Mouse (Mus musculus): ENCODE results near the gene Ccs.
"Not testable (repeated sequence)": the region's sequence is repeated elsewhere in the genome, so short reads cannot be mapped to it uniquely, and the experiment has no call there.

Ccs gene

DNA sequence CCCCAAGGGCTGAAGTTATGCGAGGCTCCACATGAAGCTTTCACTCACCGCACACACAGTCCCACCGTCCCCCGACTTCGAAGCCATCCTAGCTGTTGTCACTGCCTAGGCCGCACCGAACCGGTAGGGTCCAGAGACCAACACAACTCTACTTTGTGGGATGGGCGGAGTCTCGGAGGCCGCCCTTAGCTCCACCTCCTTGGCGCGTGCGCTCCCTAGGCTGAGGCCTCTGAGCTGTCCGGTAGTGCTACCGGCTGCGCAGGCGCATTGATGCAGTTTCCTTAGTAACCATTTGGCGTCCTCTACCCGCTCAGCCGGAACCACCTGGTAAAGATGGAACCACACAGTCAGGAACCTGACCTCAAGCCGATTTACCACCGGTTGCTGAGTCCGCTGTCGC is at the start of gene Ccs, which contains the start of gene Ccdc87:
Gene Ccs, minus strand, starts transcription at position 184 of the 400 bp plus-strand sequence.
Gene Ccdc87, plus strand, starts transcription at position 218 of the 400 bp plus-strand sequence.
- DNase-seq (ENCODE audit: low read depth), result peak; percentile 99

- DNase-seq (ENCODE audit: low read depth), result no peak
These were observed 44.8 kb upstream of the Ccs start for GRCm38 (mm10) chr19:4883961-4884360.

GRCm38 (mm10) chr19:4879324-4879703 is 40.2 kb upstream of the Ccs start:
- no peak for DNase-seq (ENCODE audit: low read depth)

DNA sequence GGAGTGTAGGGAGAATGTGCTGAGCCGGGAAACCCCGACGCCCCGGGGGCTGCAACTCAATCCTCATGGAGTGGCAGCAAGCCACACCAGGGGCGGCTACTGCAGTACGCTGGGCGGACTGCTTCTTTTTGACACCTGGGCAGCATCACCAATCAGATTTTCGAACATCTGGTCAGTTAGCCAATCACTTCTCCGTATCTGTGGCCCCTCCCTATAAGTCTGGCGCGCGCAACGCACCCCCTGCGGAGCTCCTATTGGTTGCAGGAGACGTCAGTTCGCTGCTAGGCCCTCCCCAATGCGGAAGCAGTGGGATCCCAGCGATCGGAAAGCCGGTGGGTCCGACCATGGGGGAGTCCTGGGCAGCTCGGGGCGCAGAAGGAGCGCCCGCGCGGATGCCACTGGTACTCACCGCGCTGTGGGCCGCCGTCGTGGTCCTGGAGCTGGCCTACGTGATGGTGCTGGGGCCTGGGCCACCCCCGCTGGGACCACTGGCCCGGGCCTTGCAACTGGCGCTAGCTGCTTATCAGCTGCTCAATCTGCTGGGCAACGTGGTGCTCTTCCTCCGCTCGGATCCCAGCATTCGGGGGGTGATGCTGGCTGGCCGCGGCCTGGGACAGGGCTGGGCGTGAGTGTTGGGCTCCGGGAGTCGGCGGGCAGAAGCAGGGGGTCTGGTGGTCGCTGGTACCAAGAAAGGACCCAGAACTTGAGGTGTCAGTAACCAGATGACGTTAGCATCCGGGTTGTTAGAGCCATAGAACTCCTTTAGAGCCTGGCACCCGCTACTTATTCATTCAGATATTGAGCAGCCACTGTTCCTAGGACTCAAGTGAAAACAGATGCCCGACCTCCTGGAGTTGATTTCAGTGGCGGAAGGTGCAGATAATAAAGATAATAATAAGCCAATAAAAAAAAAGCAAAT is 39.5 kb upstream of the Ccs start, which contains the start of gene Zdhhc24:
Gene Zdhhc24, plus strand, starts transcription at position 264 of the 919 bp plus-strand sequence.
- peak; percentile 97 for DNase-seq (ENCODE audit: low read depth)

- peak; percentile 80 for DNase-seq (ENCODE audit: low read depth)
These were observed 38.7 kb upstream of the Ccs start, which contains the start of gene Actn3 for GRCm38 (mm10) chr19:4877785-4878184. Gene Actn3, minus strand, starts transcription at chr19:4877909.

GRCm38 (mm10) chr19:4876755-4877154 is 37.6 kb upstream of the Ccs start:
- no peak for DNase-seq (ENCODE audit: low read depth)

DNA sequence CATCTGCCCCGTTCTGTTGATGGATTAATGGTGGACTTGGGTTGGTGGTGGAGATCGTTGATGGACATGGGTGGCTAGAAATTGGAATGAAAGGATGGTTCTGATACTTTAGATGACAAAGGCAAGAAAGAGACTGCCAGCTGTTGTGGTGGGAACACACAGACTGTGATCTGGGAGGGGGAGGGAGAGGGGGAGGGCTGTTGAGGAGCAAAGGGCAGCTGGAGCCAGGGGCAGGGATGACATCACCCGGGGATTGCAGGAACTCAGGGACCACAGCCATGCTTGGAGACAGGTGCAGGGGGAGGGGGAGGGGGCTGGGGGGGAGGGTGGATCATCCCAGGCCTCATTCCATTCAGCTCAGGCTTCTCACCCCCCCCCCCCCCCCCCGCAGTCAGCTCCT is 37.1 kb upstream of the Ccs start:
- DNase-seq (ENCODE audit: low read depth), result no peak

GRCm38 (mm10) chr19:4874613-4875012 is 35.5 kb upstream of the Ccs start:
- DNase-seq (ENCODE audit: low read depth), result not testable (repeated sequence)

- peak; percentile 52 for DNase-seq (ENCODE audit: low read depth)
These were observed 26.0 kb upstream of the Ccs start for GRCm38 (mm10) chr19:4865147-4865546.

DNA sequence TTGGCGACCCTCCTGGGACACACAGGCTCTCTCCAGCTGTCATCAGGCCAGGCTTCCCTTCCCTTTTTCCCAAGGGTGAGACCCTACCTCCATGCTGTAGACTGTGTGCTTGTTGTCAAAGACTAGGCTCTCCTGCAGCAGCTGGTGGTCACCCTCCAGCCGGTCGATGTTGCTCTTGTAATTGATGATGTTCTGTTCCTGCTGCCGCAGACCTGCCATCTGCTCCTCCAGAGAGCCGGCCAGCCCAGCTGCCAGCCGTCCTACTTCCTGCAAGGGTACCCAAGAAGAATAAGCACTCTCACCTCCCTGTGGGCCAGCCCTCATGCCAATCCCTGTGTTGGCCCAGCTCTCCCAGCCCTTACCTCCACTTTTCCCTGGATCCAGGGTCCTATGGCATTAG is 23.9 kb upstream of the Ccs start:
- DNase-seq (ENCODE audit: low read depth), result no peak

- DNase-seq (ENCODE audit: low read depth), result peak; percentile 30
These were observed 19.9 kb upstream of the Ccs start for GRCm38 (mm10) chr19:4859081-4859480.

- no peak for DNase-seq (ENCODE audit: low read depth)
These were observed 16.8 kb upstream of the Ccs start for GRCm38 (mm10) chr19:4855951-4856350.

DNA sequence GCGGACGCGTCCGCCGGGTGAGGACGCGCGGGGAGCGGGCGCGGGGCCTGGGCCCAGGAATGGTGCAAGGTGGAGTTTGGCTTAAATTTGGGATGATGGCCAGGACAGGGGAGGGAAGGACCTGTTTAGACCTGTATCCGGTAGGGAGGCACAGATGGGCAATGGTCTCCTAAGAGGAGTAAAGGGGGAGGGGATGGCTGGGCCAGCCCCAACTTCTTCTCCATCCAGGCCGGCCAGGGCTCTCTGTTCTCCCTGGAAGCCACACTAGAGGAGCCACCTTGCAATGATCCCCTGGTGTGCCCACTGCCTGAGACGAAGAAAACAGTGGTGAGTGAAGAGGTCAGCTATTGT is 16.3 kb upstream of the Ccs start:
- no peak for DNase-seq (ENCODE audit: low read depth)

- DNase-seq (ENCODE audit: low read depth), result peak; percentile 12
These were observed 15.7 kb upstream of the Ccs start, which contains the start of gene Ctsf for GRCm38 (mm10) chr19:4854552-4855469. Gene Ctsf, plus strand, starts transcription at chr19:4855130.

GRCm38 (mm10) chr19:4850281-4850680 is 11.1 kb upstream of the Ccs start:
- no peak for DNase-seq (ENCODE audit: low read depth)

GRCm38 (mm10) chr19:4849800-4850199 is 10.7 kb upstream of the Ccs start:
- DNase-seq (ENCODE audit: low read depth), result no peak

DNA sequence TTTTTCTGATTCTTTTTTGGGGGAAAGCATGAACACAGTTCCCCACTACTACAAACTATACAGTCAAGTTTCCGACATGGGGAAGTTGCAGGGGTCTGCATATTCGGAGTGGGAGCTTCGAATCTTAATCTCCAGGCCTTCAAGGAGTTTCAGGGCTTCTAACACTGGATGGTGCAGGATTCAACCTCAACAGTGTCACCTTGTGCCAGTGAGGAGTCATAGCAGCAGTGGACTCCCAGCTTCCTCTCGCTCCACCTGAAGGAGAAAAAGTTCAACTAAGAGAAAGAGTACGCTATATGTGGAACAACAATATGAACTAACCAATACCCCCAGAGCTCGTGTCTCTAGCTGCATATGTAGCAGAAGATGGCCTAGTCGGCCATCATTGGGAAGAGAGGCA is 8.4 kb upstream of the Ccs start:
- DNase-seq (ENCODE audit: low read depth), result peak; percentile 74

DNA sequence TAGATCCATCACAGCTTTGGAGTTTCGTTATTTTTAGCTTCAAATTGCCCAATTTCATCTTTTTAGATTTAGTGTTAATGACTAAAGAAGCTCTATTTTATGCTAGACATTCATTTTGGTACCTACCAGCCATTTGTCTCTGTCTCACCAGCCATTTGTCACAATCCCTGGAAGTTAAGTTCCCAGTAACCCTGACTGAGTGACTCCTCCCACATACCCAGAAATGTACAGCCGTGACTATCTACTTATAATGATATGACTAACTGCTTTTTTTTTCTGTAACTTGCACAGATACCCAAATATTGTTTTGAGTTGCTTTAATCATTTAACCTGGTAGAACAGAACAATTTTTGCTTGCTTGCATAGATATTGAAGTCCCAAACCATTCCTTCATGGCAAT is 6.7 kb upstream of the Ccs start:
- DNase-seq (ENCODE audit: low read depth), result no peak

GRCm38 (mm10) chr19:4842611-4843010 is 3.5 kb upstream of the Ccs start:
- DNase-seq (ENCODE audit: low read depth), result no peak

GRCm38 (mm10) chr19:4840848-4841247 is 1.7 kb upstream of the Ccs start:
- DNase-seq (ENCODE audit: low read depth), result no peak

- DNase-seq (ENCODE audit: low read depth), result peak; percentile 51
These were observed 499 bp downstream of the Ccs start for GRCm38 (mm10) chr19:4838526-4839140.

DNA sequence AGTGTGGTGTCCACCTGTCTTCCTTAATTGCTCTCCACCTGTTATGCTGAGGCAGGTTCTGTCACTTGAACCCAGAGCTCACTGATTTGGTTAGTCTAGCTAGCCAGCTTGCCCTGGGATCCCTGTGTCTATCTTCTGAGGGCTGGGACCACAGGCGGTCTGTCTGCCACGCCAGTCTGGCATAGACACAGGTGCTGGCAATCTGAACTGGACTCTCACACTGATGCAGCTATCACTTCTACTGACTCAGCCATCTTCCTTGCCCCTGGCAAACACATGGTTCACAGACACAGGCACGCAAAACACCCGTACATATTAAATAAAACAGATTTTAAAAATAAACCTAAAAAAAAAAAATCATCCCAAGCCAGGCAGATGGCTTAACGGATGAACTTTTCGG is 2.1 kb downstream of the Ccs start:
- no peak for DNase-seq (ENCODE audit: low read depth)
